Mouse (Mus musculus) heart, adult 8-10 months (tissue): ENCODE data around the gene Tmem120b. TPM values are rescaled to one million over a fixed set of nuclear protein-coding genes. Genes with fewer than 3 reads are reported as not detected.
"Not testable (repeated sequence)": the region's sequence is repeated elsewhere in the genome, so short reads cannot be mapped to it uniquely, and the experiment has no call there.

ENCODE experiments used
- DNase-seq: peaks from one replicate; pipeline ENCODE4 v3.0.0; 2022; ENCODE audit warnings: low spot score
- total RNA-seq, 4 experiments: library from RNA; stranded (reverse); gene quantifications; 2 replicates each; pipeline ENCODE4 v1.2.4; 2022

Gene Tmem120b
- total RNA-seq, 4 experiments from 2014 or later: 7.7 to 10.7 (median 8.4) TPM

GRCm38 (mm10) chr5:123051736-123052135 is 16.5 kb upstream of the Tmem120b start:
- no peak for DNase-seq

GRCm38 (mm10) chr5:123057366-123058250 is 10.6 kb upstream of the Tmem120b start:
- DNase-seq: peak; percentile 99

DNA sequence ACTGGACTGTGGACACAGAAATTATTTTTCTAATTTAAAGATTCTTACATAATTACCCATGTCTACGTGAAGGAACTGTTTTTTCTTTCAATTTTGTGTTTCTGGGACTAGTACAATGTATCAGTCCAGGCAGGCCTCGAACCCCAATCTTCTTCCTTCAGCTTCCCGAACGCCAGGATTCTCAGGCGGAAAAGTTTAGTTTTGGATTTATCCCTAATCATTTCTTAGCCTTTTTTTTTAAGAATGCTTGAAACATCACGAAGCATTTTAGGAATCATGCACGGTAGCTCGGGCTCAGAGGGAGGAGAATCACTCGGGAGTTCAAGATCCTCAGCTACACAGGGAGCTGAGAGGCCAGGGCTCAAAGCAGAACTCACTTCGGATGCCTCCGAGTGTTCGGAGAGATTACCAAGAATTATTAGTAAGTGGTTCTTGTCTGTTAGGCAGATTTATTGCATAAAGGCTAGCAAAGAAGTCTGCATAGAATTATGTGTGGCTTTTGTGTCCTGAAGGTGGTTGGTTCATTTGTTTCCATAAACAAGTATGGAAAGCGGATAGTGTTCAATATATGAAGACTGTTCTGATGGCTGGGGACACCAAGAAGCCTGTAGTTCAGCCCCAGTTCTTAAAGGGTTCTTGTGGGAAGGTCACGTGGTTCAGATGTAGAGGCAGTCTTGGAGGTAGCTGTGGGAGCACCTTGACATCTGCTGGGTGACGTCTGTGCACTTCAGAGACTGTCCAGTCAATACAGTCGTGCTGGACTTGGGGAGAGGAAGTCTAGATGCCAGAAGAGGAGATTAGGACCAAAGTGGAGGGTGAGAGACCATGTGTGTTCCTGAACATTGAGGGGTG is 9.7 kb upstream of the Tmem120b start:
- DNase-seq: no peak

DNA sequence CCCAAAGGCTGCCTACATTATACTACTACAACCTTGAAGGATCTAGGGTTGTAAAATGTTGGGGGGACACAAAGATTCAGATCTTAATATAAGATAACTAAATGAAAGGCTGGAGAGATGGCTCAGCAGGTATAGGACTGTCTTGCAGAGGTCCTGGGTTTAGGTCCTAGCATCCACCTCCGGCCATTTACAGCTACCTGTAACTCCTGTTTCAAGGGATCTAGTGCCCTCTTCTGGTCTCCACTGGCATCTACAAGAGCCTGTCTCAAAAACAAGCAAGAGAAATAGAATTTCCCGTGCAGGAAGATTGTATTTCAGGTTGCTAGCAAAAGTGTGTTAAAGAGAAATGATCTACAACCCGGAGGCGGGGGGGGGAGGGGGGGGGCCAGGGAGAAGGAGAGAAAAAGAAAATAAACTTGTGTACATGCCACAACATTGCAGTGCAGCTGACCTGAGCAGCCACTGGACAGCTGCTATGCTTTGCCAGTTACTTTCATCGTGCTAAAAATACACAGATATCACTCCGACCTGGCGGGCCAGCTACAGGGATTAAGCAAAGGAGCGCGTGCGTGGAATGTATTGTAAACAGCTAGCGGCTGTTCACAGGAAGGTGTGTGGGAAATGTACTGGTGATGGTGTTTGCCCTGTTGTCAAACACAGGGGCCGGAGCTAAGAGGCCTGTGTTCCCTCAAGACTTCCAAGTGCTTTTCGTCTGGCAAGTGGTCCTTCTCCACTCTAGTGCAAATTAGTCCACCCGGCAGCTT is 8.3 kb upstream of the Tmem120b start:
- DNase-seq: peak; percentile 53

DNA sequence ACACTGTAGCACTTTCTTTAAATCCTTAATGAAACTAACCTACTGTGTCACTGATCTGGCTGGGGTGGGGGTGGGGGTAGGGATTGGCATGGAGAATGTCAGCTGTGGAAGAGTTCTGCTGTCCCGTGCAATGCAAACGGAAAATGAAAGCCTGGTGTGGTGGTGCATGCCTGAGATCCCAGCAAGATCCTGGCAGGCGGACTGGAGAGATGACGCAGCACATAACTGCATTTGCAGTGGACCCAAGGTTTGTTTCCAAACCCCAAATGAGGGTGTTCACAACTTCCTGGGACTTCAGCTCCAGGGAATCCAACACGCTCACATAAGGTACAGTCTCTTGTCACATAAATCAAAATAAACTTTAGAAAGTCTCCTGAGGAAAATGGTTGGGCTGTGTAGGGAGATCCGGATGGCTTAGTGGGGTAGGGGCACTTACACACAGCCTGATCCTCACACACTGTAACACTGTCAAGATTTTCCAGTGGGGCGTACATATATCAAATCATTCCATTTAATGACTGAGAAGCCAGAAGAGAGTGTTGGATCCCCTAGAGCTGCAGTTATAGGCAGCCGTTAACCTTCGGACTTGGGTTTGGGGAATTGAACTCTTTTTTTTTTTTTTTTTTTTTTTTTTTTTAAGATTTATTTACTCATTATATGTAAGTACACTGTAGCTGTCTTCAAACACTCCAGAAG is 7.4 kb upstream of the Tmem120b start:
- no peak for DNase-seq

DNA sequence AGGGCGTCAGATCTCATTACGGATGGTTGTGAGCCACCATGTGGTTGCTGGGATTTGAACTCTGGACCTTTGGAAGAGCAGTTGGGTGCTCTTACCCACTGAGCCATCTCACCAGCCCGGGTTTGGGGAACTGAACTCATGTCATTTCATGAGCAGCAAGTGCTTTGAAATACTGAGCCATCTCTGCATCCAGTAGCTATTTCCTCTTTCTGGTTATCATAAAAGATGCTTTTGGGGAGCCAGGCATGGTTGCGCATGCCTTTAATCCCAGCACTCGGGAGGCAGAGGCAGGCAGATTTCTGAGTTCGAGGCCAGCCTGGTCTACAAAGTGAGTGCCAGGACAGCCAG is 6.8 kb upstream of the Tmem120b start:
- not testable (repeated sequence) for DNase-seq

- DNase-seq: no peak
Observed at GRCm38 (mm10) chr5:123063141-123063540, 5.1 kb upstream of the Tmem120b start.

DNA sequence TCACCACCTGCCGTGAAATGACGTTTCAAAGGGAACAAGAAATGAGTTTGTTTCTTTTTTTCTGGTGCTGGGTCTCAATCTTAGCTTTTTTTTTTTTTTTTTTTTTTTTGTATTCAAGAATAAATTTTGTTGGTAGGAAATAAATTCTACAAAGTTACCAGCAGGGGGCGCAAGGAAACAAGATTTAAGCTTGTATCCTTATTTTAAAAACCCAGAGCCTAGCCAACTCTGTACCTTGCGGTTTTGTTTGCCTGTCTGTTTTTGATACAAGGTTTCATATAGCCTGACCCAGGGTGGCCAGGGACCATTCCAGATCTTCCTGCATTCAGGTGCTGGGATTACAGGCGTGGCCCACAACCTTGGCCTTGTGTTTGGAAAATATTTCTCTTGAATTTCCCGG is 4.0 kb upstream of the Tmem120b start:
- peak; percentile 63 for DNase-seq

- DNase-seq: peak; percentile 42
Observed at GRCm38 (mm10) chr5:123067395-123067995, 720 bp upstream of the Tmem120b start.

GRCm38 (mm10) chr5:123068714-123069113 is 499 bp downstream of the Tmem120b start:
- DNase-seq: no peak

DNA sequence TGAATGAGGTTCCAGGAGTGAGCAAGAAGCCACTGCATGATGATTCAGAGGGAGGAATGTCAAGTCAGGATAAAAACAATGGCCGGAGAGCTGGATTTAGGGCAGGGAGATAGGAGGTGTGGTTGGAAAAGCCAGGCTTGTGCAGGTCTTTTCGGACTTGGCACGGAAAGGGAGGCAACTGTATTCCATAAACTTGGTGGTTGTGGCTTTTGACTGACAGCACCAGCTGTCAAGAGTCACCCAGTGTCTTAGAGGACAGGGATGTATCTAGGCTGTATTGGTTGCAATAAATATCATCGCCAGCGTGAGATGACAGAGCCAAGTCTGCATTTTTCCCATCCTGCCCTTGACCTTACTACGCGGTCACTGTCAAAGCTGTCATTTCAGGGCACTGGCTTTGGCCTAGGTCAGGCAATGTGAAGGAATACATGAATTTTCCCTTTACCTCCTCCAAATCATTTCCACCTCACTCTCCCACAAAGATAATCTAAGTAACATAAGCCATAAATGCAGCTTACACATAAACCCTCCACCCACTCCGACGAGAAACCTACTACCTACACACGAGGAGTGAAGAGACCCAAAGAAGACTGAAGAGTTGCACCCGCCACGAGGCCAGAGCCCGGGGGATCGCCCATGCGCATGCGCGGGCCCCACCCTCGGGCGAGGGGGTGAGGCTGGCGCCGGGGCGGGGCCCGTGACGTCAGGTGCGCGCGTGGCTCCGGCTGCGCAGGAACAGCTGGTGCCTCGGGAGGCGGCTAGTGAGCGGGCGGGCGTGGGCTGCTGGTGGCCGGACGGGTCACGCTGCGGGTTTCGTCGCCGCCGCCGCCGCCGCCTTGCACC is 7.6 kb downstream of the Tmem120b start:
- DNase-seq: peak; percentile 92

GRCm38 (mm10) chr5:123076419-123077281 is 8.4 kb downstream of the Tmem120b start:
- no peak for DNase-seq

DNA sequence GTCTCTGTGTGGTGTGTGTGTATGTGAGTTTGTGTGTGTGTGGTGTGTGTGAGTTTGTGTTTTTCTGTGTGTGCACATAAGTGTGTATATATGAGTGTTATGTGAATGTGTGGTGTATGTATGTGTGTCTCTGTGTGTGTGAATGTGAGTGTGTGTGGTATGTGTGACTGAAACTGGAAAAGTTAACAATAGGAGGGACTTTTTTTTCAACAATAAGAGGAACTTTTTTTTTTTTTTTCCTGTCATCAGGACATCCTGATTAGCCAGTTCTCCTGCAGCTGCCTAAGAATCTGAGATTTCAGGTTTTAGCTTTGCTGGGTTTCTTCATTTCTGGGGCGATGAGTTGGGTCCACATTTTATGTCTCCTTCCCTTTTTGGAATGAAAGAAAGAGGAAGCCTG is 11.4 kb downstream of the Tmem120b start:
- no peak for DNase-seq

- no peak for DNase-seq
Observed at GRCm38 (mm10) chr5:123080041-123080440, 11.8 kb downstream of the Tmem120b start.

- DNase-seq: no peak
Observed at GRCm38 (mm10) chr5:123080510-123080909, 12.3 kb downstream of the Tmem120b start.

- no peak for DNase-seq
Observed at GRCm38 (mm10) chr5:123083340-123084050, 15.3 kb downstream of the Tmem120b start.

- no peak for DNase-seq
Observed at GRCm38 (mm10) chr5:123086501-123086900, 18.3 kb downstream of the Tmem120b start.

DNA sequence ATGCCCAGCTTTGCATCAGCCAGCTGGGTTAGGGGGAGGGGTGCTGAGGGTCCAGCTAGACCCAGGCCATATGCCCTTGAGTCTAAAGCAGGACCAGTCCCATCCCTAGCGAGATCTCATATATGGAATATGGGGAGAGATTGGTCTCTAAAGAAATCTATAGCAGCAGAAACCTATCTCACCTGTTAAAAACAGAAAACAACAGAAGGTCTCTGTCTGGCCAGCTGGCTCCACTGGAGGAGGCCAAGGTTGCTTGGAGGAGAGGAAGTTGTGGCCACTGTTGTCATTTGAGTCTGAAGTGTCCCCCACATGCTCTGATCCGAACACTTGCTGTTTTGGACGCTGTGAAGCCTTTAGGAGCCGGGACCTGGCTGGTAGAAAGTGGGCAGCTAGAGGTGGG is 20.6 kb downstream of the Tmem120b start:
- no peak for DNase-seq
